Mouse (Mus musculus): Measurements from ENCODE around the gene Pdlim7. TPM values are rescaled to one million over a fixed set of nuclear protein-coding genes. Genes with fewer than 3 reads are reported as not detected.

Pdlim7 gene
- polyA plus RNA-seq, 1 experiment, result 60.2 TPM

GRCm38 (mm10) chr13:55478036-55478435 lies 35.4 kb downstream of the Pdlim7 start:
- WGBS, result 58% methylated on average over 5 of the region's 5 CpGs
- TF ChIP-seq CTCF (IDR thresholded peaks at IDR 0.05; ENCODE audit: extremely low read depth, insufficient read length, insufficient replicate concordance, low read depth, low read length), result peak; percentile 55; the same call in 1 of the 2 replicates
- no peak for TF ChIP-seq POLR2A (IDR thresholded peaks at IDR 0.05; ENCODE audit: low read depth, low read length)

GRCm38 (mm10) chr13:55477492-55477891 lies 36.0 kb downstream of the Pdlim7 start:
- H3K27ac ChIP-seq (ENCODE audit: insufficient read depth, low read depth, low read length), result no peak overlapping the region
- peaks cover 5% of the 10 kb centered on the region for H3K4me1 ChIP-seq (ENCODE audit: control insufficient read depth, insufficient read depth, insufficient read length, low read length)
- H3K36me3 ChIP-seq (ENCODE audit: control insufficient read depth, insufficient read depth, low read length), result no peaks in the 10 kb centered on the region
- H3K4me3 ChIP-seq (ENCODE audit: low read depth, low read length), result no peak overlapping the region
- TF ChIP-seq CTCF (IDR thresholded peaks at IDR 0.05; ENCODE audit: extremely low read depth, insufficient read length, insufficient replicate concordance, low read depth, low read length) (no peak), POLR2A (IDR thresholded peaks at IDR 0.05; ENCODE audit: low read depth, low read length) (no peak)
- 48% methylated on average over 16 of the region's 16 CpGs for WGBS
- no peaks in the 10 kb centered on the region for H3K27me3 ChIP-seq (ENCODE audit: control insufficient read depth, insufficient read depth, low read length)

More at GRCm38 (mm10) chr13:55478036-55478435, 35.4 kb downstream of the Pdlim7 start:
- Histone ChIP-seq H3K4me3 (ENCODE audit: low read depth, low read length) (no peak overlapping the region), H3K27me3 (ENCODE audit: control insufficient read depth, insufficient read depth, low read length) (no peaks in the 10 kb centered on the region), H3K36me3 (ENCODE audit: control insufficient read depth, insufficient read depth, low read length) (no peaks in the 10 kb centered on the region), H3K27ac (ENCODE audit: insufficient read depth, low read depth, low read length) (no peak overlapping the region), H3K4me1 (ENCODE audit: control insufficient read depth, insufficient read depth, insufficient read length, low read length) (peaks cover 5% of the 10 kb centered on the region)

GRCm38 (mm10) chr13:55476256-55476655 lies 37.2 kb downstream of the Pdlim7 start:
- H3K36me3 ChIP-seq (ENCODE audit: control insufficient read depth, insufficient read depth, low read length), result no peaks in the 10 kb centered on the region
- no peak overlapping the region for H3K4me3 ChIP-seq (ENCODE audit: low read depth, low read length)
- TF ChIP-seq CTCF (IDR thresholded peaks at IDR 0.05; ENCODE audit: extremely low read depth, insufficient read length, insufficient replicate concordance, low read depth, low read length) (no peak), POLR2A (IDR thresholded peaks at IDR 0.05; ENCODE audit: low read depth, low read length) (no peak)
- H3K27me3 ChIP-seq (ENCODE audit: control insufficient read depth, insufficient read depth, low read length), result 0 out of 2 replicates have a peak, but pooled peaks cover 4% of the 10 kb centered on the region
- WGBS, result 90% methylated on average over 8 of the region's 8 CpGs
- H3K27ac ChIP-seq (ENCODE audit: insufficient read depth, low read depth, low read length), result no peak overlapping the region
- peaks cover 11% of the 10 kb centered on the region for H3K4me1 ChIP-seq (ENCODE audit: control insufficient read depth, insufficient read depth, insufficient read length, low read length)

- no peak for TF ChIP-seq POLR2A (IDR thresholded peaks at IDR 0.05; ENCODE audit: low read depth, low read length)
- no peak for TF ChIP-seq CTCF (IDR thresholded peaks at IDR 0.05; ENCODE audit: extremely low read depth, insufficient read length, insufficient replicate concordance, low read depth, low read length)
- Histone ChIP-seq H3K27ac (ENCODE audit: insufficient read depth, low read depth, low read length) (no peak overlapping the region), H3K4me3 (ENCODE audit: low read depth, low read length) (no peak overlapping the region), H3K4me1 (ENCODE audit: control insufficient read depth, insufficient read depth, insufficient read length, low read length) (peaks cover 14% of the 10 kb centered on the region), H3K27me3 (ENCODE audit: control insufficient read depth, insufficient read depth, low read length) (0 out of 2 replicates have a peak, but pooled peaks cover 6% of the 10 kb centered on the region), H3K36me3 (ENCODE audit: control insufficient read depth, insufficient read depth, low read length) (no peaks in the 10 kb centered on the region)
- 87% methylated on average over 5 of the region's 5 CpGs for WGBS
These were observed 37.7 kb downstream of the Pdlim7 start for GRCm38 (mm10) chr13:55475750-55476149.

- H3K4me1 ChIP-seq (ENCODE audit: control insufficient read depth, insufficient read depth, insufficient read length, low read length), result peaks cover 14% of the 10 kb centered on the region
- no peak for TF ChIP-seq CTCF (IDR thresholded peaks at IDR 0.05; ENCODE audit: extremely low read depth, insufficient read length, insufficient replicate concordance, low read depth, low read length)
- no peak for TF ChIP-seq POLR2A (IDR thresholded peaks at IDR 0.05; ENCODE audit: low read depth, low read length)
- WGBS, result 34% methylated on average over 5 of the region's 5 CpGs
- no peak overlapping the region for H3K4me3 ChIP-seq (ENCODE audit: low read depth, low read length)
- H3K27ac ChIP-seq (ENCODE audit: insufficient read depth, low read depth, low read length), result no peak overlapping the region
- no peaks in the 10 kb centered on the region for H3K36me3 ChIP-seq (ENCODE audit: control insufficient read depth, insufficient read depth, low read length)
- H3K27me3 ChIP-seq (ENCODE audit: control insufficient read depth, insufficient read depth, low read length), result 0 out of 2 replicates have a peak, but pooled peaks cover 8% of the 10 kb centered on the region
These were observed 38.8 kb downstream of the Pdlim7 start for GRCm38 (mm10) chr13:55474621-55475069.

GRCm38 (mm10) chr13:55473961-55474360 lies 39.5 kb downstream of the Pdlim7 start:
- H3K4me1 ChIP-seq (ENCODE audit: control insufficient read depth, insufficient read depth, insufficient read length, low read length), result peaks cover 14% of the 10 kb centered on the region
- 41% methylated on average over 11 of the region's 11 CpGs for WGBS
- no peak overlapping the region for H3K4me3 ChIP-seq (ENCODE audit: low read depth, low read length)
- TF ChIP-seq CTCF (IDR thresholded peaks at IDR 0.05; ENCODE audit: extremely low read depth, insufficient read length, insufficient replicate concordance, low read depth, low read length), result no peak
- 0 out of 2 replicates have a peak, but pooled peaks cover 10% of the 10 kb centered on the region for H3K27me3 ChIP-seq (ENCODE audit: control insufficient read depth, insufficient read depth, low read length)
- no peak overlapping the region for H3K27ac ChIP-seq (ENCODE audit: insufficient read depth, low read depth, low read length)
- H3K36me3 ChIP-seq (ENCODE audit: control insufficient read depth, insufficient read depth, low read length), result no peaks in the 10 kb centered on the region

GRCm38 (mm10) chr13:55473076-55473831 lies 40.2 kb downstream of the Pdlim7 start:
- Histone ChIP-seq H3K27me3 (ENCODE audit: control insufficient read depth, insufficient read depth, low read length) (0 out of 2 replicates have a peak, but pooled peaks cover 10% of the 10 kb centered on the region), H3K27ac (ENCODE audit: insufficient read depth, low read depth, low read length) (no peak overlapping the region), H3K4me3 (ENCODE audit: low read depth, low read length) (peak overlapping the region; percentile 62), H3K36me3 (ENCODE audit: control insufficient read depth, insufficient read depth, low read length) (no peaks in the 10 kb centered on the region), H3K4me1 (ENCODE audit: control insufficient read depth, insufficient read depth, insufficient read length, low read length) (peaks cover 12% of the 10 kb centered on the region)
- TF ChIP-seq CTCF (IDR thresholded peaks at IDR 0.05; ENCODE audit: extremely low read depth, insufficient read length, insufficient replicate concordance, low read depth, low read length), result no peak
- TF ChIP-seq POLR2A (IDR thresholded peaks at IDR 0.05; ENCODE audit: low read depth, low read length), result no peak
- 39% methylated on average over 18 of the region's 18 CpGs for WGBS
